Mouse (Mus musculus) stomach, postnatal 0 days (tissue): Measurements from ENCODE around the gene Lmbr1l. TPM values are rescaled to one million over a fixed set of nuclear protein-coding genes. Genes with fewer than 3 reads are reported as not detected.

Experiments used
- ATAC-seq: fragments of 200-750 bp; cut with Nextera tagmentation; 2 replicates; pipeline ENCODE4 v1.8.0; 2017; ENCODE audit not compliant: low FRiP score, low TSS enrichment
- DNase-seq: peaks from one replicate; pipeline ENCODE4 v3.0.0-alpha.2; 2016; ENCODE audit warnings: low spot score
- H3K27ac ChIP-seq: fragments of 300-500 bp; sonication (generic); replicated peaks from 2 replicates; pipeline ENCODE4 v1.5.1; 2014; ENCODE audit warnings: mild to moderate bottlenecking, control low read depth
- H3K27me3 ChIP-seq: fragments of 300-500 bp; sonication (generic); 2 replicates; pipeline ENCODE4 v1.6.1; 2014; ENCODE audit warnings: low read length; ENCODE audit not compliant: control insufficient read depth, insufficient read depth
- H3K36me3 ChIP-seq: fragments of 300-500 bp; sonication (generic); 2 replicates; pipeline ENCODE4 v1.6.1; 2014; ENCODE audit warnings: low read length, mixed read lengths; ENCODE audit not compliant: control insufficient read depth, insufficient read depth
- H3K4me1 ChIP-seq: fragments of 300-500 bp; sonication (generic); replicated peaks from 2 replicates; pipeline ENCODE4 v1.6.1; 2014; ENCODE audit warnings: antibody characterized with exemption; ENCODE audit not compliant: control insufficient read depth, insufficient read depth
- H3K4me2 ChIP-seq: fragments of 300-500 bp; sonication (generic); replicated peaks from 2 replicates; pipeline ENCODE4 v1.6.1; 2014; ENCODE audit warnings: low read depth, mild to moderate bottlenecking, control low read depth, moderate library complexity
- H3K4me3 ChIP-seq: fragments of 300-500 bp; sonication (generic); 2 replicates; pipeline ENCODE4 v1.5.1; 2014; ENCODE audit warnings: low read depth, low read length, control low read depth
- H3K9ac ChIP-seq: fragments of 300-500 bp; sonication (generic); 2 replicates; pipeline ENCODE4 v1.6.1; 2014; ENCODE audit warnings: mild to moderate bottlenecking, low read length, control low read depth, mixed read lengths
- H3K9me3 ChIP-seq: fragments of 300-500 bp; sonication (generic); 2 replicates; pipeline ENCODE4 v1.6.1; 2016; ENCODE audit warnings: low read length; ENCODE audit not compliant: control insufficient read depth
- CTCF ChIP-seq: IDR thresholded peaks from 2 replicates; pipeline ENCODE4 v1.5.1; 2016; ENCODE audit warnings: antibody characterized with exemption, low read depth, mild to moderate bottlenecking, moderate library complexity
- EP300 ChIP-seq: optimal IDR thresholded peaks from 2 replicates; pipeline ENCODE3; 2016; ENCODE audit warnings: antibody characterized with exemption
- WGBS: fragments of 180-500 bp; shearing (Covaris S2); extraction: QIAGEN DNeasy Blood & Tissue Kit; methylation state at CpG from one replicate; pipeline ENCODE4 v1.1.7; 2014; 5-methylcytosine and 5-hydroxymethylcytosine counted together
- polyA plus RNA-seq: library from polyadenylated mRNA; unstranded; fragments of >200 nt; fragmentation: Nextera tagmentation; extraction: Ambion mirVana; gene quantifications from 2 replicates; pipeline ENCODE4 v1.2.1, GENCODE M21; 2015

The Lmbr1l gene
- polyA plus RNA-seq, 1 experiment from 2014 or later, result 7.7 TPM

GRCm38 (mm10) chr15:98949607-98949892 lies 31.5 kb upstream of the Lmbr1l start:
- Histone ChIP-seq H3K27me3 (no peaks in the 10 kb centered on the region), H3K9me3 (no peaks in the 10 kb centered on the region), H3K4me3 (no peak overlapping the region), H3K27ac (no peak overlapping the region), H3K36me3 (no peaks in the 10 kb centered on the region; the same call in 1 of the 2 replicates), H3K4me1 (no peaks in the 10 kb centered on the region), H3K9ac (no peak overlapping the region), H3K4me2 (no peak overlapping the region)
- no peak for DNase-seq
- TF ChIP-seq EP300 (no peak), CTCF (no peak)
- WGBS, result 64% methylated on average over 3 of the region's 3 CpGs
- ATAC-seq, result no peak

GRCm38 (mm10) chr15:98948857-98949606 lies 31.0 kb upstream of the Lmbr1l start:
- 68% methylated on average over 6 of the region's 6 CpGs for WGBS
- DNase-seq, result no peak

GRCm38 (mm10) chr15:98948382-98948781 lies 30.4 kb upstream of the Lmbr1l start:
- Histone ChIP-seq H3K9me3 (no peaks in the 10 kb centered on the region), H3K36me3 (no peaks in the 10 kb centered on the region; the same call in 1 of the 2 replicates), H3K27me3 (no peaks in the 10 kb centered on the region), H3K4me3 (no peak overlapping the region), H3K4me1 (no peaks in the 10 kb centered on the region), H3K4me2 (no peak overlapping the region), H3K9ac (no peak overlapping the region), H3K27ac (no peak overlapping the region)
- no peak for DNase-seq
- TF ChIP-seq CTCF (no peak), EP300 (no peak)
- ATAC-seq, result no peak

More at GRCm38 (mm10) chr15:98948857-98949606, 31.0 kb upstream of the Lmbr1l start:
- no peaks in the 10 kb centered on the region for H3K27me3 ChIP-seq
- no peak overlapping the region for H3K4me3 ChIP-seq
- no peaks in the 10 kb centered on the region for H3K4me1 ChIP-seq
- no peaks in the 10 kb centered on the region for H3K9me3 ChIP-seq
- ATAC-seq, result no peak
- H3K36me3 ChIP-seq, result no peaks in the 10 kb centered on the region; the same call in 1 of the 2 replicates
- no peak for TF ChIP-seq CTCF
- TF ChIP-seq EP300, result no peak
- no peak overlapping the region for H3K4me2 ChIP-seq
- no peak overlapping the region for H3K9ac ChIP-seq
- H3K27ac ChIP-seq, result no peak overlapping the region

- no peak overlapping the region for H3K4me3 ChIP-seq
- H3K27ac ChIP-seq, result no peak overlapping the region
- TF ChIP-seq CTCF (no peak), EP300 (no peak)
- H3K9ac ChIP-seq, result no peak overlapping the region
- no peak for DNase-seq
- no peaks in the 10 kb centered on the region; the same call in 1 of the 2 replicates for H3K36me3 ChIP-seq
- no peaks in the 10 kb centered on the region for H3K9me3 ChIP-seq
- H3K27me3 ChIP-seq, result no peaks in the 10 kb centered on the region
- WGBS, result 49% methylated on average over 3 of the region's 3 CpGs
- no peak for ATAC-seq
- no peaks in the 10 kb centered on the region for H3K4me1 ChIP-seq
- no peak overlapping the region for H3K4me2 ChIP-seq
Measured at GRCm38 (mm10) chr15:98947884-98948283, 29.9 kb upstream of the Lmbr1l start.

- ATAC-seq, result no peak
Measured at GRCm38 (mm10) chr15:98943133-98943532, 25.1 kb upstream of the Lmbr1l start.

GRCm38 (mm10) chr15:98942081-98942480 lies 24.1 kb upstream of the Lmbr1l start:
- no peak overlapping the region for H3K4me2 ChIP-seq
- TF ChIP-seq CTCF, result no peak
- TF ChIP-seq EP300, result no peak
- DNase-seq (no peak), ATAC-seq (no peak)
- H3K9me3 ChIP-seq, result no peaks in the 10 kb centered on the region
- H3K9ac ChIP-seq, result no peak overlapping the region
- H3K27ac ChIP-seq, result no peak overlapping the region
- no peaks in the 10 kb centered on the region for H3K27me3 ChIP-seq
- H3K4me3 ChIP-seq, result no peak overlapping the region
- WGBS, result 58% methylated on average over 4 of the region's 4 CpGs
- no peaks in the 10 kb centered on the region for H3K36me3 ChIP-seq
- no peaks in the 10 kb centered on the region for H3K4me1 ChIP-seq

More at GRCm38 (mm10) chr15:98943133-98943532, 25.1 kb upstream of the Lmbr1l start:
- no peaks in the 10 kb centered on the region for H3K36me3 ChIP-seq
- 41% methylated on average over 4 of the region's 4 CpGs for WGBS
- no peak for TF ChIP-seq CTCF
- no peak for TF ChIP-seq EP300
- H3K9me3 ChIP-seq, result no peaks in the 10 kb centered on the region
- H3K4me3 ChIP-seq, result no peak overlapping the region
- H3K4me1 ChIP-seq, result no peaks in the 10 kb centered on the region
- no peak for DNase-seq
- no peak overlapping the region for H3K9ac ChIP-seq
- no peak overlapping the region for H3K27ac ChIP-seq
- no peaks in the 10 kb centered on the region for H3K27me3 ChIP-seq
- H3K4me2 ChIP-seq, result no peak overlapping the region
